Mouse (Mus musculus) ZHBTc4 (cell line): Measurements from ENCODE around the gene Aif1.
"Not testable (repeated sequence)": the region's sequence is repeated elsewhere in the genome, so short reads cannot be mapped to it uniquely, and the experiment has no call there.

Experiments
- DNase-seq: peaks from one replicate; pipeline ENCODE4 v3.0.0-alpha.2; 2011; ENCODE audit warnings: low read depth, low spot score

Gene Aif1

DNA sequence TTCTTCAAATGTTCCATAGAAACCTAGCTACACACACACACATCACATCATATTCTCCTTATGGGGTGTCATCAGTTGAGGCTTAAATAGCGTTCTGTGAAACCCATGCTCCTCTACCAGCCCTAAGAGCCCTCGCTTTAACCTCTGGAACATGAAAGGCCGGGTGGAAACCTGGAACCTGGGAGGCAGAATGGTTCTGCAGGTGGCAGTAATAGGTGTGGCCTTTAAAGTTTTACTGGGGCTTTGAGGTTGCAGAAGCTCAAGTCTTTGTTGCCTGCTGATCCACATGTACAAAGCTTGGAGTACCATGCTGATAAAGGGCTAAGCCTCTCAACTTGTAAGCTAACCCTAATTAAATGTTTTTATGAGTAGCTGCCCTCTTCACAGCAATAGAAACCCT lies 28.5 kb downstream of the Aif1 start:
- no peak for DNase-seq

DNA sequence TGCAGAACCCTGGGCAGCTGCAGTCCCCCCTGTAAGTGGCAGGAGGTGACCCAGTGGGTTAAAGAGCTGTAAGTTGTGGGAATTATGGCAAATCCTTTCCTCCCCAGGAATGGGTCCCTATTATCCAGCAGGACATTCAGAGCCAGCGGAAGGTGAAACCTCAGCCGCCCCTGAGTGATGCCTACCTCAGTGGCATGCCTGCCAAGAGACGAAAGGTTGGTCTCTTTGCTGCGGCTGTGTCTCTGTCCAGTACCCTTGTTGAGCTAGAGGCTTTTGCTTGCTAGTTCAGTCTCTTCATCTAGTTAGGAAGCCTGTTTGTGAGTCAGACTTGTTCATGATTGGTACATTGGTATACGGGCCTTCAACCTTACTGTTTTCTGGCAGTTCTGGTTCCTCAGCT lies 29.7 kb downstream of the Aif1 start:
- DNase-seq = no peak

DNA sequence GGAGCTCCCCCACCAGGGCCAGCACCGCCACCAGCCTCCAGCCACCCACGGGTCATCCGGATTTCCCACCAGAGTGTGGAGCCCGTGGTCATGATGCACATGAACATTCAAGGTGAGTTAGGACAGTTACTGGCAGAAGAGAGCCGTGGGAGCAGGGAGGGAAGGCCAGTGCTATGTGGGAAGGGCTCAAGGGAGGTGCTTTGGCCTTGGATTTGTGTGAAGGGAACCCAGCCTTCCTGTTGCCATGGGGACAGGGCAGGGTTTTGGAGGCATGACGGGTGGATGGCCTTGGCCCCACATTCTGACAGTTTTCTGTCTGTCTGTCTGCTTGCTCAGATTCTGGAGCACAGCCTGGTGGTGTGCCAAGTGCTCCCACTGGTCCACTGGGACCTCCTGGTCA lies 33.9 kb downstream of the Aif1 start:
- no peak for DNase-seq

DNA sequence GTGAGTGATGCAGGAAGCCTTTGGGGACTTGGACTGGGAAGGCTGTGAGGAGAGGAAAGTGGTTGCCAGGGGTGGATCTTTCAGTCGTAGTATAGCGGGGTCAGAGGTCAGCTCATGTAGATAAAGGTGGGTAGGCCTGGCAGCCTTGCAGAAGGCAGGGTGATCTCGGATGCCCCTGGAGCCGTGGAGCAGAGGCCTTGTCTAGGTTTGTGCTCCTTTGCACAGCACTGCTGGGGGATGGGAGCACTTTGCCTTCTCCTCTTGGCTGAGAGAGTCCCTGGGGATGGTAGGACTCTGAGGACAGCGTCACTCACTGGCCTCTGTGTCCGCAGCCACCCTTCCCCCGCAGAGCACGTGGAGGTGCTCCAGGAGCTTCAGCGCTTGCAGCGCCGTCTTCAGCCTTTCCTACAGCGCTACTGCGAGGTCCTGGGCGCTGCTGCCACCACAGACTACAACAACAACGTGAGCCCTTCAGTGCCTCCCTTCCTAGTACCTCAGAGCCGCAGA lies 35.3 kb downstream of the Aif1 start:
- DNase-seq = no peak

DNA sequence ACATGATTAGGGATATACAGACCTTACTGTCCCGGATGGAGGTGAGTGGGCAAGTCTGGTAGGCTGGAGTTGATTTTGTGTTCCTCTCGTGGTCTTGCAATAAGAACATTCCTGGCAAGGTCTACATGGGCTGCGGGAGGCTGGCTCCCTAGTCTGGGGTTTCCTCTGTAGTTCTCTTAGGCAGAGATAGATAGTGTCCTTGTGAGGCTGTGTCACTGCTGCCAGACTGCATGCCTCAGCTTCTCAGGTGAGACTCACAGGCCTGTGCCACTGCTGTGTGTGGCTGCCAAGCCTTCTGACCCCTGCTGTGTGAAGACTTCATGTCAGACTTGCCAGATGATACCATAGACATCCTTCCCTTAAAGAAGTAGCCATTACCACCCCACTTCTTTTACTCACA lies 36.6 kb downstream of the Aif1 start:
- DNase-seq = no peak

DNA sequence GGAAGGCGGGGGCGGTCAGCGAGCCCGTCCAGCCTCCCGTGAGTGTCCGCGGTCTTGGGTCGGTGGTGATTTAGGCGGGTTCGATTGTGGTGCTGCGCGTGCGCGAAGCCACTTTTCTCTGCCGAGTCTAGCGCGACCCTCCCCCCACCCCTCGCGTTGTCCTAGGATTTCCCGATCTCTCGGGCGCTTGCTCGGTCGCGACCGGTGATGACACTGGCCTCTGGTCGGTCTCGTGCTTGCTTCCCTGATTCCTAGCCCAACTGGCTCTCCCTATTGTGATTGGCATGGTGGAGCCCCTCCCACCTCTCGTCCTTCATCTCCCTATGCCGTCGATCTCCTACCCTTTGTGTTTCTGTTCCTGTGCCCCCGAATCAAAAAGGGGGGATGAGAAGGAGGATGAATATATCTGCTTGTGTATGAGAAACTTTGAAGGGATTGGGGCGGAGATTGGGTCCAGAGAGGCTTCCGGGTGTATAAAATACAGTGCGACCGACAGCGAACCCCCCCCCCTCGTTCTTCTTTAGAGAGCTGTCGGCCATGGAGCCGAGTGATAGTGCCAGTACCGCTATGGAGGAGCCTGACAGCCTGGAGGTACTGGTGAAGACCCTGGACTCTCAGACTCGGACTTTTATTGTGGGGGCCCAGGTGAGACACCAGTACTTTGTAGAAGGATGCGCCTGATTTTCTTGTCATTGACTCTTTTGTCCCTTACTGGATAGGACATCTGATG lies 40.1 kb downstream of the Aif1 start:
- peak; percentile 91 for DNase-seq

GRCm38 (mm10) chr17:35134801-35135590 lies 40.9 kb downstream of the Aif1 start, which contains the start of gene Bag6:
Bag6 (plus strand) TSS chr17:35135178.
- DNase-seq = peak; percentile 97

DNA sequence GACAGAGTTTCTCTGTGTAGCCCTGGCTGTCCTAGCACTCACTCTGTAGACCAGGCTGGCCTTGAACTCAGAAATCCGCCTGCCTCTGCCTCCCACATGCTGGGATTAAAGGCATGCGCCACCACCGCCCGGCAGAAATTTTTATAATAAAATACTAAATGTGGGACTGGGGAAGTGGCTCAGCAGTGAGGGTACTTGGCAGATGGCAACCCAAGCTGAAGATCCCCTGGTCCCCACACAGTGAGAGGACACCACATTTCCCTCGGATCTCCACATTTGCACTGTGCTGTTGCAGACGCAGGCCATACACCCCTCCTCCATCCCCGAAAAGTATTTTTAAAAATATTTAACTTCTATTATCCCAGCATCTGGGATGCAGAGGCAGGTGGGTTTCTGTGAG lies 42.4 kb downstream of the Aif1 start:
- no peak for DNase-seq

GRCm38 (mm10) chr17:35132174-35132560 lies 43.7 kb downstream of the Aif1 start:
- DNase-seq = no peak

DNA sequence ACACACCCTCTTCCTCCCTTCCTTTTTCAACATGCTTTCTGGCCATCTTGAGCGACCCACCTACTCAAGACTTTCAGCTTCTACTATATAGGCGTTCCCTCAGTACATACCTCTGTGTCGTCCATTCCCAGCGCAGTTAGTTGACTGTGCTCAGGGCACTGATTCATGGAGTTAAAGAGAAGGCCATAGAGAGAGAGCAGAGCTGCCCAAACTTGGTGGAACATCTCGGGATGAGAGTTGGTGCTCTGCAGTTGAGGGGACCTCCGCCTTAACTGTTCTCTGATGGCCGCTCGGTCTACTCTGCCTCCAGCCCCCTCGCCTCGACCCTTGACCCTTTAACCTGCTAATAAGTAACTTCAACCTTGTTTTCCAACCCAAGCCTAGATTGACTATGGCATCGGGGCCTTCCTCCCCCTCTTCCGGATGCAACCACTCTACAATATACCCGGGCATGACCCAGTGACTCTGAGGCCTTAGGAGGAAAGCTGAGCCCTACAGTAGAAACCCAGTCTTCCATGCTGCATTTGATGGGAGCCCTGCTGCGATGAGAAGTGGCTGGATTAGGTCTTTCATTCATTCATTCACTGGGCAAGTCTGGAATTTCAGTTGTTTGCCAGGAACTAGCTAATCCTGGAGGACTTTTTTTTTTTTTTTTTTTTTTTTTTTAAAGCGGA lies 44.2 kb downstream of the Aif1 start, which contains the start of gene Apom:
TSS of gene Apom (minus strand) at position 551 of the 674 bp plus-strand sequence.
- no peak for DNase-seq

- DNase-seq = no peak
Measured at GRCm38 (mm10) chr17:35131038-35131437, 44.8 kb downstream of the Aif1 start.

DNA sequence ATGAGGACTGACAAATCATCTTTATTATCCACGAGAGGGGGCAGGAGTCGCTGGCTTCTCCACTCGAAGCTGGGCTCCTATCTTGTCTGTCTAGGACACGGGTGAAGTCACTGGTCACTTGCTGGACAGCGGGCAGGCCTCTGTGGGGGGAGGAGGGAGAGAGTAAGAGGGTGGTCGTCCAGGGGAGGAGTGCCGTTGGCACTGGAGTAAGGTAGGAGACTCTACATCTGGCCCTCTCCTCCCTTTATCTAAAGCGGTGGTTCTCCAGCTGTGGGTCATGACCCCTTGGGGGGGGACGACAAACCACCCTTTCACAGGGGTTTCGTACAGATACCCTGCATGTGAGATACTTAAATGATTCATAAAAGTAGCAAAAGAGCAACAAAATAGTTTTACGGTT lies 46.9 kb downstream of the Aif1 start:
- DNase-seq = no peak

GRCm38 (mm10) chr17:35127017-35127416 lies 48.9 kb downstream of the Aif1 start:
- no peak for DNase-seq

- peak; percentile 51 for DNase-seq
Measured at GRCm38 (mm10) chr17:35126206-35126611, 49.7 kb downstream of the Aif1 start, which contains the start of gene D17H6S53E. D17H6S53E (plus strand) TSS chr17:35126373.

GRCm38 (mm10) chr17:35125578-35125977 lies 50.3 kb downstream of the Aif1 start:
- DNase-seq = no peak

GRCm38 (mm10) chr17:35125081-35125480 lies 50.8 kb downstream of the Aif1 start:
- DNase-seq = no peak

- DNase-seq = not testable (repeated sequence)
Measured at GRCm38 (mm10) chr17:35124261-35124896, 51.5 kb downstream of the Aif1 start.

DNA sequence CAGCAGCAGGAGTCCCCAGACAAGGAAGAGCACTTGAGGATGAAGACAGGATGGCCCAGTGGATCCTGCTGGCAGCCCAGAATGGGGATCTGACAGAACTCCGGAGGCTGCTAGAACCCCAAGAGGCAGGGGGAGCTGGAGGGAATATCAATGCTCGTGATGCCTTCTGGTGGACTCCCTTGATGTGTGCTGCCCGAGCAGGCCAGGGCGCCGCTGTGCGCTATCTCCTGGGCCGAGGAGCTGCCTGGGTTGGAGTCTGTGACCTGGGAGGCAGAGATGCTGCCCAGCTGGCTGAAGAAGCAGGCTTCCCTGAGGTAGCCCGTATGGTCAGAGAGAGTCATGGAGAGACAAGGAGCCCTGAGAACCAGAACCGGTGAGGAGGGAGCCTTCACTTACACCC lies 52.6 kb downstream of the Aif1 start:
- not testable (repeated sequence) for DNase-seq

DNA sequence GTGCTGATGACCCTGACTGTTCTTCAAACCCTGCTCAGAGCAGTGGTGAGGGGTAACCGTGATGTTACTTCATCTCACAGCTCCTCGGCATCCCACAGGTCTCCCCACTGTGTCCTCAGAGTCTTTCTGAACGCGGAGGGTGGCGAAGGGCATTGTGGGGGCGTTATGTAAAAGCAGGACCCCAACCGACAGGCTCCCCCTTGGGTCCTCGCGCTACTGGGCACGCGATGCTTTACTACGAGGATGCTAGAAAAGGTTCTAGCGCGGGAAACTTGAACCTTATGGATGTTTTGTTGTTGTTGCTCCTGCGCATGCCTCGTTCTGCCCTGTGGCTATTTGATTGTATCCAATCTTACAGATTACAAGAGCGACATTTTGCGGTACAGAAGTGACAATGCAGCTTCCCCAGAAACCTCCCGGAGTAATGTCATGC lies 54.0 kb downstream of the Aif1 start, which contains the start of gene Csnk2b:
TSS of gene Csnk2b (minus strand) at position 183 of the 433 bp plus-strand sequence.
- DNase-seq = peak; percentile 65

- DNase-seq = peak; percentile 100
Measured at GRCm38 (mm10) chr17:35121143-35121799, 54.6 kb downstream of the Aif1 start, which contains the start of gene Gpank1. Gpank1 (plus strand) TSS chr17:35121455.
